Mouse (Mus musculus) E14TG2a.4 (cell line): ENCODE results near the gene Zfand5.
"Not testable (repeated sequence)": the region's sequence is repeated elsewhere in the genome, so short reads cannot be mapped to it uniquely, and the experiment has no call there.

Source experiments
- H3K27me3 ChIP-seq: 2 replicates; pipeline ENCODE4 v1.6.1; 2014; ENCODE audit warnings: low read length, control low read depth; ENCODE audit not compliant: insufficient read depth
- H3K36me3 ChIP-seq: 2 replicates; pipeline ENCODE4 v1.6.1; 2014; ENCODE audit warnings: low read length, control low read depth; ENCODE audit not compliant: insufficient read depth
- H3K4me1 ChIP-seq: replicated peaks from 2 replicates; pipeline ENCODE4 v1.6.1; 2014; ENCODE audit warnings: low read depth, low read length, control low read depth
- H3K4me3 ChIP-seq: replicated peaks from 2 replicates; pipeline ENCODE4 v1.5.1; 2014; ENCODE audit warnings: mild to moderate bottlenecking, low read length
- H3K9me3 ChIP-seq: 2 replicates; pipeline ENCODE4 v1.6.1; 2014; ENCODE audit warnings: low read length, control low read depth
- CTCF ChIP-seq: conservative IDR thresholded peaks from 2 replicates; pipeline ENCODE4 v1.5.1; 2014; ENCODE audit warnings: low read length
- NANOG ChIP-seq: IDR thresholded peaks from 2 replicates; pipeline ENCODE4 v1.6.1; 2014; ENCODE audit warnings: borderline replicate concordance, low read length, mixed read lengths
- POU5F1 ChIP-seq: IDR thresholded peaks from 2 replicates; pipeline ENCODE4 v1.6.1; 2014; ENCODE audit warnings: low read length, borderline replicate concordance

The Zfand5 gene

DNA sequence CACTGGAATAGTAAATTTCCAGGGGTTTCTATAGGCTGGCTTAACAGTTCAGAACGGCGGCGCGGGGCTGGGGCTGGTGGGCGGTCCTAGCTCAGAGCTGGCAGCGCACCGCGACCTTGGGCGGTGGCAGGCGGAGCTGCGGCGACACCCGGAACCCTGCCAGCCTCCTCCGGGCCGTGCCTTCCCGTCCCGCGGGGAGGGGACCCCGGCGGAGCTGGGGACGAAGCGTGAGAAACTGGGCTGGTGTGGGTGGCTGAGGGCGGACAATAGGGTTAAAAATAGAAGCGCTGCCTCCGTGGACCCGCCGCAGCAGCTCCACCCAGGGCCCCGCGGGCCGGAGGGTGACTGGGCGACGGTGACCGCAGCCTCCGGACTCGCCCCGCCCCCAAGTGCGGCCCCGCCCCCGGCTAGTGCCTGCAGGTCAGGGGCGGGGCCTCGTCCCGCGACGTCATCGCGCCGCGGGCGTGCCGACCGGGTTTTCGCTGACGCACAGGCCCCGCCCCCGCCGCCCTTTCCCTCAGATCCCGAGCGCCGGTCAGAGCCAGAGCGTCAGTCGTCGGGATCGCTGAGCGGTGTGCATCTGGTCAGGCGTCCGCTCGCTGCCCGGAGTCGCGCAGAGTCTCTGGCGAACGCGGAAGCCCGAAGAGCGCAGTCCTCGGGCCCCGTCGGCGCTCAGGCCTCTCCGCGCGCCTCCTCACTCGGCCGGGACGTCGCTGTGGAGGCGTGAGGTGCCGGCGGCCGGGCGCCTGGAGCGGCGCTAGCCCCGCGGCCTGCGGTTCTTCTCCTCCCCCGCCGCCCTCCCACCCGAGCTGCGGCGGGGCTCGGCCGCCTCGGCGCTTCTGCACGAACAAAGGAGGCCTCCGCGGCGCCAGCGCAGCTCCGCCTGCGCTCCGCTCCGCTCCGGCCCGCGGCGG is at the start of gene Zfand5:
Zfand5 (plus strand) TSS at position 538 of the 914 bp plus-strand sequence.
- peaks cover 8% of the 10 kb centered on the region for H3K36me3 ChIP-seq

DNA sequence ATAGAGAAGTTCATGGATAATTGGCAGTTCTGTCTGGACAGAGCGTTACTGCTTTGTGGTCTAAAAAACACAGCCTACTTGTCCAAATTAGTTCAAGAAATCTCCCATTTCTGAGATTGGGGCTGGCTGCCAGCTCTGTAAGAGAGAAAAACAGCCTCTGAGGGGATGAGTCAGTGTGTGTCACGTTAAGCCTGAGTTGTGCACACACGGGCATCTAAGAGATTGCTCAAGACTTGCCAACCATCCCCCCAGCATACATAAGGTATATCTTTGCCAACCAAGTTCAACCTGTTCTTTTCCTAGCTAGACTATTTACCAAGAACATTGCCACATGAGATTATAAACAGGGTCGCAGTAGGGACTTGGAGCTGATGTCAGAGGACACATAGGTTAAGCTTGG is 44.9 kb upstream of the Zfand5 start:
- H3K4me3 ChIP-seq, result no peak overlapping the region
- no peak for TF ChIP-seq CTCF
- no peak for TF ChIP-seq NANOG
- no peak for TF ChIP-seq POU5F1

More for the DNA sequence above, at the start of gene Zfand5:
- H3K9me3 ChIP-seq, result no peaks in the 10 kb centered on the region
- H3K27me3 ChIP-seq, result no peaks in the 10 kb centered on the region
- peaks cover 32% of the 10 kb centered on the region for H3K4me1 ChIP-seq
- TF ChIP-seq CTCF, result no peak
- no peak for TF ChIP-seq NANOG
- no peak for TF ChIP-seq POU5F1
- H3K4me3 ChIP-seq, result peak within 1 kb of the TSS; percentile 92

DNA sequence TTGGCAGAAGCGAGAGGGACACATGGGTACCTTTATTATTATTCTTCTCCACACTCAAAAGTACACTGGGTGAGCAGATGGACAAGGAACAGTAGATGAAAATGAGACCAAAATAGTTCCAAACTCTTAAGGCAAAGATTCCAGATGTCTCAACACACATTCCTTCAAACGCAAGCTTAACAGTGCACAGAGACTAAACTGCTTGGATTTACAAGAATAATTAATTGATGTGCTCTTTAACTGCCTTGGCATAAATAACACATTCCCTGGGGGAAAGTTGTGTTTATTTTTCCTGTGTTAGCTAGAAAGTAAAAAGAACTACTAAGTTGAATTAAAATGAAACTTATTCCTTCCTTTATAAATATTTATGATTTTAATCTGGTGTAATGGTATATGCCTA is 44.3 kb upstream of the Zfand5 start:
- Histone ChIP-seq H3K36me3 (no peaks in the 10 kb centered on the region), H3K9me3 (no peaks in the 10 kb centered on the region), H3K4me3 (no peak overlapping the region), H3K4me1 (no peaks in the 10 kb centered on the region), H3K27me3 (no peaks in the 10 kb centered on the region)
- TF ChIP-seq NANOG (no peak), POU5F1 (no peak)

More for the DNA sequence above, 44.9 kb upstream of the Zfand5 start:
- Histone ChIP-seq H3K4me1 (no peaks in the 10 kb centered on the region), H3K27me3 (no peaks in the 10 kb centered on the region), H3K36me3 (no peaks in the 10 kb centered on the region), H3K9me3 (no peaks in the 10 kb centered on the region)

DNA sequence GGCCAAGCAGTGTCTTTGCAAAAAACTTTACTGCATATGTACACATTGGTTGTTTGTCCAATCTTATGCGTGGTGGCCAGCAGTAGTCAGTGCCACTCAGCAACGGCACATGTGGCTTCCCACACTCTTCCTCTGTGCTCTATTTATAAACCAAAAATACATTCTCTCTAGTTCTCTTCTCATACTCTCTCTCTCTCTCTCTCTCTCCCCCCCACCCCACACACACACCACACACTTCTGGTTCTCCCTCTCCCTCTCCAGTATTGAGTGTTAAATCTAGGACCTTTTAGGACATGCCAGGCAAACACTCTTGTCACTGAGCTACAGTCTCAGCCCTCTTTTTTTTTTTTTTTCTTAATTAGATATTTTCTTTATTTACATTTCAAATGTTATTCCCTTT is 23.3 kb upstream of the Zfand5 start:
- H3K4me1 ChIP-seq, H3K9me3 ChIP-seq, H3K4me3 ChIP-seq, H3K27me3 ChIP-seq, H3K36me3 ChIP-seq: not testable (repeated sequence)

DNA sequence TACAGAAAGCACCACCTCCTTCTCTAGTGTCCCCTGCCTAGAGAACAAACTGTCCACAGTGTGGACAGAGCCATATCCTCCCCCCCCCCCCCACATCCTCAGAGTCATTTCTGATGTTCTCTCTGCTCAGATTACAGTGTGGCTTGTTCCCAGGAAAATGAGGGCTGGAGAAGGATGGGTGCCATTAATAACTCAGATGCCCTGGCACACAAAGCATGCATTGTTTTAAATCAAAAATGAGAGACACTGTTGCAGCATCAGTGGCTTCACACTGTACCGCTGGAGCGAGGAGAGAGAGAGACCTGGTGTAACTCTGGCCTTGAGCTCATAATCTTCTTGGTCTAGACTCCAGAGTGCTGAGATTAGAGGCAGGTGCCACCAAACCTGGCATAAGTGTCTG is 18.2 kb upstream of the Zfand5 start:
- no peaks in the 10 kb centered on the region for H3K27me3 ChIP-seq
- H3K36me3 ChIP-seq, result no peaks in the 10 kb centered on the region
- H3K4me3 ChIP-seq, result no peak overlapping the region
- no peaks in the 10 kb centered on the region for H3K9me3 ChIP-seq
- TF ChIP-seq CTCF (no peak), NANOG (no peak), POU5F1 (no peak)
- no peaks in the 10 kb centered on the region for H3K4me1 ChIP-seq

DNA sequence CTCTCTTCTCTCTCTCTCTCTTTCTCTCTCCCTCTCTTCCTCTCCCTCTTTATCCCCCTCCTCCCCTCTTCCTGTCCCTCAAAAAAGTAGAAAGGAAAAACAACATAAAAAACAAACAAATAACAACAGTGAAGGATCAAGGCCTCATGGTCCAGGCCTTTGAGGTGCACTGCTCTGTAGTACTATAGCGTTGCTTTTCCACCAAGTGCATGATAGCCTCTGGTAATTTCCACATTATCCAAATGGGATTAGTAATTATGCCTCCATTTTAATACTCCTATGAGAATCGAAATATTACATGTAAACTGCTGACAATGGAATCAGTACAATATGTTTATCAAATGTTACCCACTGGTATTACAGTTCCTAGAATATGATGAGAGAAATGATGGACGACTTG is 16.2 kb upstream of the Zfand5 start:
- Histone ChIP-seq H3K27me3 (no peaks in the 10 kb centered on the region), H3K9me3 (no peaks in the 10 kb centered on the region), H3K4me1 (no peaks in the 10 kb centered on the region), H3K4me3 (no peak overlapping the region), H3K36me3 (no peaks in the 10 kb centered on the region)
- TF ChIP-seq POU5F1 (no peak), CTCF (no peak), NANOG (no peak)

DNA sequence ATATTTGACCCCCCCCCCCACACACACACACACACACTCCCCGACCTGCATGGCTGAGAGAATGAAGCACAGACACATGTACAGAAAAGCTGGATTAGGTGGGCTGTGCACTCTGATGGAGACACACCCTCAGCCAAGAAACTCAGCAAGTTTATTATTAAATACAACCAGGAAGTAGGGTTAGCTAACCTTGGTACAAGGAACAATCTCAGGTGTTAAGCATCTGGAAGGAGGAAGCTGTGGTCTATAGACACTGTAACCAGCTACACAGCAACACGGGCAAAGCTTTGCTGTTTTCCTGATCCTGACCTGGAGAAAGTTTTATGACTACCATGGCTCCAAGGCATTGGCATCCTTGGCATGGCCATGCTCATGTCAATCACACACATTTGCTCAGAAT is 12.6 kb upstream of the Zfand5 start:
- Histone ChIP-seq H3K9me3 (no peaks in the 10 kb centered on the region), H3K27me3 (no peaks in the 10 kb centered on the region), H3K36me3 (no peaks in the 10 kb centered on the region), H3K4me3 (no peak overlapping the region), H3K4me1 (no peaks in the 10 kb centered on the region)
- no peak for TF ChIP-seq NANOG
- no peak for TF ChIP-seq POU5F1
- TF ChIP-seq CTCF, result no peak

DNA sequence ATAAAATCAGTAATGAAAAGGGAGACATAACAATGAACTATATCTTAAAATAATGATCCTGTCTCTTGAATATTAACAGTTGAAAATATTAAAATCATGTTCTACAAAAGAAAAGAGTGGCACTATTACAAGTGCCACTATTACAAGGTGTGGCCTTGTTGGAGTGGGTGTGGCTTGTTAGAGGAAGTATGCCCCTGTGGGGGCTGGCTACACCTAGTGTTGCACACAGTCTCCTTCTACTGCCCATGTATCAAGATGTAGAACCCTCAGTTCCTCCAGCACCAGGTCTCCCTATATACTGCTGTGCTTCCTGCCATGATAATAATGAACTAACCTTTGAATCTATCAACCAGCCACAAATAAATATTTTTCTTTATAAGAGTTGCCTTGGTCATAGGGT is 11.8 kb upstream of the Zfand5 start:
- TF ChIP-seq NANOG, result no peak
- no peak for TF ChIP-seq CTCF
- no peak for TF ChIP-seq POU5F1
- no peak overlapping the region for H3K4me3 ChIP-seq

DNA sequence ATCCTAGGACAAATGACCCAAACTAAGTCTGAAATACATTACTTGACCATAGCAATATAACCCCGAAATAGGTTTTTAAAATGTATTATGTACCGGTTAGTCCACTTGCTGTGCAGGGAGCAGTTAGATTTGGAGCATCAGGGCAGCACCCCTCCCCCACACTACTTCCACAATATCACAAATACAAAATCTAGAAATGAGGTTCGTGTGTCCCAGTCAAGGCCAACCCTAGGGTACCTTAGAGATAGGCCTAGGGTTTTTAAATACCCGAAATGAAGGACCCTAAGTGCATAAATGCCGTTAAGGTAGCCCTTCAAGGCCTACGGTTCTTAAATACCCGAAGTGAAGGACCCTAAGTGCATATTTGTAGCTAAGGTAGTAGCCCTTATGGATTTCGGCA is 892 bp upstream of the Zfand5 start:
- TF ChIP-seq CTCF, result no peak
- TF ChIP-seq NANOG, result no peak
- TF ChIP-seq POU5F1, result no peak
- H3K9me3 ChIP-seq, result no peaks in the 10 kb centered on the region
- peak overlapping the region; percentile 92 for H3K4me3 ChIP-seq

More for the DNA sequence above, 11.8 kb upstream of the Zfand5 start:
- Histone ChIP-seq H3K27me3 (no peaks in the 10 kb centered on the region), H3K9me3 (no peaks in the 10 kb centered on the region), H3K4me1 (no peaks in the 10 kb centered on the region), H3K36me3 (no peaks in the 10 kb centered on the region)

More for the DNA sequence above, 892 bp upstream of the Zfand5 start:
- Histone ChIP-seq H3K27me3 (0 out of 2 replicates have a peak, but pooled peaks cover 3% of the 10 kb centered on the region), H3K4me1 (peaks cover 28% of the 10 kb centered on the region), H3K36me3 (no peaks in the 10 kb centered on the region)
